Mouse (Mus musculus): ENCODE data around the gene Tnrc6b.

GRCm38 (mm10) chr15:80831170-80831569, 120.1 kb downstream of the Tnrc6b start:
- TF ChIP-seq CEBPB (IDR thresholded peaks at IDR 0.05; ENCODE audit: insufficient read depth, poor library complexity, severe bottlenecking) (no peak), POLR2A (IDR thresholded peaks at IDR 0.05; ENCODE audit: insufficient read length, low read depth) (no peak), TCF12 (IDR thresholded peaks at IDR 0.05; ENCODE audit: insufficient read depth, poor library complexity, severe bottlenecking) (no peak), MYOG (IDR thresholded peaks at IDR 0.05; ENCODE audit: control insufficient read depth in 1 of 3, insufficient read depth in 1 of 3, insufficient read length in 2 of 3, low read depth in 2 of 3) (no peak), MAX (IDR thresholded peaks at IDR 0.05; ENCODE audit: low read depth) (no peak), USF1 (IDR thresholded peaks at IDR 0.05; ENCODE audit: low read depth) (no peak)
